Mouse (Mus musculus) hindbrain, postnatal 0 days (tissue): ENCODE measurements around the gene Nid2. TPM values are rescaled to one million over a fixed set of nuclear protein-coding genes. Genes with fewer than 3 reads are reported as not detected.
A peak's percentile ranks its signal among the peaks of the same experiment; 100 is the strongest.

ENCODE experiments used
- ATAC-seq: fragments of 200-750 bp; cut with Nextera tagmentation; 2 replicates; pipeline ENCODE4 v1.8.0; 2017; ENCODE audit warnings: mild to moderate bottlenecking, moderate TSS enrichment, moderate library complexity
- DNase-seq: peaks from one replicate; pipeline ENCODE4 v3.0.0-alpha.2; 2015; ENCODE audit warnings: low spot score
- H3K27ac ChIP-seq: fragments of 300-500 bp; sonication (generic); 2 replicates; pipeline ENCODE4 v1.5.1; 2014; ENCODE audit warnings: mild to moderate bottlenecking
- H3K27me3 ChIP-seq: fragments of 300-500 bp; sonication (generic); 2 replicates; pipeline ENCODE4 v1.6.1; 2014; ENCODE audit warnings: low read length, mixed read lengths; ENCODE audit not compliant: insufficient read depth
- H3K36me3 ChIP-seq: fragments of 300-500 bp; sonication (generic); 2 replicates; pipeline ENCODE4 v1.6.1; 2014; ENCODE audit warnings: low read length, mixed read lengths; ENCODE audit not compliant: insufficient read depth
- H3K4me1 ChIP-seq: fragments of 300-500 bp; sonication (generic); 2 replicates; pipeline ENCODE4 v1.6.1; 2014; ENCODE audit warnings: antibody characterized with exemption, low read length, mixed read lengths; ENCODE audit not compliant: insufficient read depth
- H3K4me2 ChIP-seq: fragments of 300-500 bp; sonication (generic); 2 replicates; pipeline ENCODE4 v1.6.1; 2014; ENCODE audit warnings: low read depth, mild to moderate bottlenecking, low read length, moderate library complexity, mixed read lengths
- H3K4me3 ChIP-seq: fragments of 300-500 bp; sonication (generic); 2 replicates; pipeline ENCODE4 v1.5.1; 2014; ENCODE audit warnings: low read length
- H3K9ac ChIP-seq: fragments of 300-500 bp; sonication (generic); replicated peaks from 2 replicates; pipeline ENCODE4 v1.6.1; 2014; ENCODE audit warnings: mild to moderate bottlenecking, low read length, moderate library complexity, mixed read lengths
- H3K9me3 ChIP-seq: fragments of 300-500 bp; sonication (generic); 2 replicates; pipeline ENCODE4 v1.6.1; 2016; ENCODE audit warnings: low read length, mixed read lengths
- CTCF ChIP-seq: IDR thresholded peaks from 2 replicates; pipeline ENCODE4 v1.5.1; 2016; ENCODE audit warnings: antibody characterized with exemption, control low read depth, low read depth
- WGBS: fragments of 180-500 bp; shearing (Covaris S2); extraction: QIAGEN DNeasy Blood & Tissue Kit; methylation state at CpG from one replicate; pipeline ENCODE4 v1.1.7; 2014; 5-methylcytosine and 5-hydroxymethylcytosine counted together
- polyA plus RNA-seq: library from polyadenylated mRNA; unstranded; fragments of >200 nt; fragmentation: Nextera tagmentation; extraction: Ambion mirVana; gene quantifications from 2 replicates; pipeline ENCODE4 v1.2.1, GENCODE M21; 2015
- total RNA-seq: library from RNA; depleted of rRNA; stranded (reverse); fragments of >200 nt; gene quantifications from 2 replicates; pipeline ENCODE4 v1.2.3, GENCODE M21; 2014

The Nid2 gene
- total and polyA plus RNA-seq, 2 experiments from 2014 or later: 25.5 to 40.6 TPM

DNA sequence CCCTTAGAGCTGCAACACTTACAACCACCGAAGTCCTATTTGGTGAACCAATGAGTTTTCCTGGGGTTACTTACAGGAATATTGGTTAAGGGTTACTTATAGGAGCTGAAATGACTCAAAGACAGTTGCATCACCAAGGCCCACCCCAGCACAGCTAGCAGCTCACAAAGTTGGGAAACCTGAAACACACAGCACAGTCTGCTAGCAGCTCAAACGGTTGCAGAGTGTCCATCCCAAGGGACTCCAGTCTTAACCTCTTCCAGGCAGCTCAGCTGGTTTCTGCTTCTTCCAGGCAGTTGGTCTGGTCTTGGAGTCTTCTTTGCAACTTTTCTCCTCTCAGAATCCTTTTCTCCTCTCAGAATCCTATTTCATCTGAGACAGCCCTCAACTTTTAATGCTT lies 19.0 kb upstream of the Nid2 start:
- Histone ChIP-seq H3K27ac (no peak overlapping the region), H3K4me1 (no peaks in the 10 kb centered on the region), H3K4me3 (no peak overlapping the region), H3K27me3 (no peaks in the 10 kb centered on the region), H3K9me3 (no peaks in the 10 kb centered on the region), H3K36me3 (no peaks in the 10 kb centered on the region), H3K4me2 (no peak overlapping the region), H3K9ac (no peak overlapping the region)
- DNase-seq: no peak
- no peak for TF ChIP-seq CTCF
- WGBS: 78% methylated on average over 2 of the region's 2 CpGs
- ATAC-seq: no peak

DNA sequence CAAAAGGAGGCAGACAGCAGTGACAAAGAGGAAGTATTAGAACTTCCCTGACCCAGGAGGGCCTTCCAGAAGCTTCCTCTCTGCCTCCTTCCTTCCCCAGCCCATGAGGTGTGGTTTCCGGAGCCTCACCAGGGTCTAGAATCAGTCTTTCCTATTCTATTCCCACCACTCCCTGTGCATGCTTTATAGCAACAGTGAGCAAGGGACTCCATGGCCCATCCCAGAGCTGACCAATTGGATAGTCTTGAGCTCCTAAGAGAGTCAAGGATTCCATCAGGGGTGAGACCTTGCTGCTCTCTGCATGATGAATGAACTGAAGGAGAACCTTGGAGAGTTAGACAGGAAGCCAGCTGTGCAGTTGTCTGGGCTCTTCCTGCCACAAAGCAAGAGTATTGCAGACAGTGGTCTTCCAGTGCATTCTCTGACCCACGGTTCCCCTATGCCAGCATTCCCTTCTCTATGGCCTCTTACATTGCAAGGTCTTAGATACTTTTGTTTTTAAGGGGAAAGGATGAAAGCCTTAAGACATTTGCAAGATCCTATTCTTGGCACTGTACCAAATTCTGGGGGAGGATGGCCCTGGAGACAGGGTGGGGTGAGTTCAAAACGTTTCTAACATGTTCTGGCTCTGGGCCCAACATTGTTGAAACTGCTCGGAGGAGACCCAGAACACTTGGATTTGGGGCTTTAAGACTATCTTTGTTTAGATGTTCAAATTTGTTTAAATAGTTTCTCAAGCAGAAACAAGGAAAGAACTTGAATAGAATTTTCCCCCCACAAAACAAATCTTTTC lies 17.4 kb upstream of the Nid2 start:
- no peak for TF ChIP-seq CTCF
- no peaks in the 10 kb centered on the region for H3K27me3 ChIP-seq
- H3K27ac ChIP-seq: no peak overlapping the region
- H3K4me1 ChIP-seq: no peaks in the 10 kb centered on the region
- H3K36me3 ChIP-seq: no peaks in the 10 kb centered on the region
- no peak overlapping the region for H3K4me2 ChIP-seq
- 35% methylated on average over 4 of the region's 4 CpGs for WGBS
- no peak overlapping the region for H3K9ac ChIP-seq
- H3K9me3 ChIP-seq: no peaks in the 10 kb centered on the region
- DNase-seq (no peak), ATAC-seq (no peak)
- no peak overlapping the region for H3K4me3 ChIP-seq

DNA sequence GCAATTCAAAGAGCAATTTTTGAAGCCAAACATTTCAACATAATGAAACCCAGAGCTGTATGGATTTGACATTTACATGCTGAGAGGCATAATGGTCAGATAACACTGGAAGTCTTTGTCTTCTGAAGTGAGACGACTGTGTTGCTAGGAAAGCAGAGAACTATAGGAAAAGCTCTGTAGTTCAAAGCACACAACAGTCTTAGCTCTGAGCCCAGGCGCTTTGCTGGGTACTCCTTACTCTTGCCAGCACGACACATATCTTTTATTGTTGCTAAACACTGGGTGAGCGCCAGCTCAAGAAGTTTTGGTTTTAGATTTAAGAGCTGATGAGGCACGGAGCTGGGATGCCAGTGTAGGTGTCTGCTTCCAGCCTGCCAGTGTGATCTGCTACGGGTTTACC lies 15.8 kb upstream of the Nid2 start:
- TF ChIP-seq CTCF: no peak
- Histone ChIP-seq H3K36me3 (no peaks in the 10 kb centered on the region), H3K4me1 (no peaks in the 10 kb centered on the region), H3K9me3 (no peaks in the 10 kb centered on the region), H3K4me3 (no peak overlapping the region), H3K27ac (peak overlapping the region; percentile 41; the same call in 1 of the 2 replicates), H3K9ac (no peak overlapping the region), H3K4me2 (no peak overlapping the region), H3K27me3 (no peaks in the 10 kb centered on the region)
- DNase-seq: peak; percentile 33
- peak; percentile 62 for ATAC-seq
- WGBS: 17% methylated on average over 6 of the region's 6 CpGs

DNA sequence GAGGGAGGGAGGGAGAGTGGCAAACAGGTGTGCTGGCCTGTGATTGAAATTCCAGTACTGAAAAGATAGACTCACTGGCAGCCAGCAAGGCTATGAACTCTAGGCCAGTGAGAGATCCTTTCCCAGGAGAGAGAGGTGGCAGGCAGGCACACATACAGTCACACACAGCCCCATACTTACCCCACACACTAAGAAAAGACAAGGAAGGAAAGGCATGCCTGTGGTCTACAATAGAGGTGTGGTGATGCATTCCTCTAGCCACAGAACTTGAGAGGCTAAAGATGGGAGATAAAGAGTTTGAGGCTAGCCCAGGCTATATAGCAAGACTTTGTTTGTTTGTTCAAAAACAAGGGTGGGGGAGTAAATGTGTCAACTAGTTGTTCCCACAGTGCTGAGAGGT lies 13.5 kb upstream of the Nid2 start:
- H3K4me2 ChIP-seq: no peak overlapping the region
- no peaks in the 10 kb centered on the region for H3K36me3 ChIP-seq
- H3K4me3 ChIP-seq: no peak overlapping the region
- no peak overlapping the region for H3K9ac ChIP-seq
- TF ChIP-seq CTCF: no peak
- no peaks in the 10 kb centered on the region for H3K4me1 ChIP-seq
- peak overlapping the region; percentile 20; the same call in 1 of the 2 replicates for H3K27ac ChIP-seq
- H3K9me3 ChIP-seq: no peaks in the 10 kb centered on the region
- DNase-seq (no peak), ATAC-seq (no peak)
- no peaks in the 10 kb centered on the region for H3K27me3 ChIP-seq

DNA sequence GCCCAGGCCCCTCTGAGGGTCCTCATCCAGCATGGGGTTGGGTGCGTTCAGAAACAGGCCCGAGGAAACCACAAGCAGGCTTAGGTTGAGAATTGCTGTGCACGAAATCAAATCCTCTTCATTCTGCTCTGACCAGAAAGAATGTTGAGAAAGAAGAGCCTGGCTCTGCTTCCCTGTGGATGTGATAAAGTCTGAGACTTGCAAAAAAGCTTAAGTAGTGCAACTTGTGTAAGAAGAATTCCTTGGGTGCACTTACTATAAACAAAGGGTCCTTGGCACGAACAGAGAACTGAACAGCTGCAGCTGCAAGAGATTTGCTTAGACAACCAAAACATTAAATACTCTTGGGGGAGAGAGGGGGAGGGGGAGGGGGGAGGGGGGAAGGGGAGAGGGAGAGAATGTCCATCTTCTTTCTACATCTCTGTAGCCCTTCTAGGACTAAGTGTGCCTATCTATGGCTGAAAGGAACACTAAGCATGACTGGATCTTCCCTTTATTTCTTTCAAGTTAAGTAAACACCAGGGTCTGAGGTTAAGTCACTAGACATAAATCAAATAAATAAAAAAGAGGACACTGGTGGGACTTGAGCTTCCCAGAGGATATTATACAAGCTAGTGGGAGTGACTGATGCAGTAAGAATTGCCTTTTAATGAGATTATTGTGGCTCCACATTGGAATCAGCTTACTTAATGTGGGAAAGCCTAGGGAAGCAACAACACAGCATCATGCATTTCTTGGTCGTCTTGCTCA lies 12.8 kb upstream of the Nid2 start:
- Histone ChIP-seq H3K9ac (no peak overlapping the region), H3K36me3 (no peaks in the 10 kb centered on the region), H3K4me2 (no peak overlapping the region), H3K9me3 (no peaks in the 10 kb centered on the region), H3K27me3 (no peaks in the 10 kb centered on the region), H3K4me3 (no peak overlapping the region), H3K27ac (peak overlapping the region; percentile 20; the same call in 1 of the 2 replicates), H3K4me1 (no peaks in the 10 kb centered on the region)
- no peak for TF ChIP-seq CTCF
- DNase-seq (peak; percentile 10), ATAC-seq (no peak)
- 27% methylated on average over 5 of the region's 5 CpGs for WGBS

DNA sequence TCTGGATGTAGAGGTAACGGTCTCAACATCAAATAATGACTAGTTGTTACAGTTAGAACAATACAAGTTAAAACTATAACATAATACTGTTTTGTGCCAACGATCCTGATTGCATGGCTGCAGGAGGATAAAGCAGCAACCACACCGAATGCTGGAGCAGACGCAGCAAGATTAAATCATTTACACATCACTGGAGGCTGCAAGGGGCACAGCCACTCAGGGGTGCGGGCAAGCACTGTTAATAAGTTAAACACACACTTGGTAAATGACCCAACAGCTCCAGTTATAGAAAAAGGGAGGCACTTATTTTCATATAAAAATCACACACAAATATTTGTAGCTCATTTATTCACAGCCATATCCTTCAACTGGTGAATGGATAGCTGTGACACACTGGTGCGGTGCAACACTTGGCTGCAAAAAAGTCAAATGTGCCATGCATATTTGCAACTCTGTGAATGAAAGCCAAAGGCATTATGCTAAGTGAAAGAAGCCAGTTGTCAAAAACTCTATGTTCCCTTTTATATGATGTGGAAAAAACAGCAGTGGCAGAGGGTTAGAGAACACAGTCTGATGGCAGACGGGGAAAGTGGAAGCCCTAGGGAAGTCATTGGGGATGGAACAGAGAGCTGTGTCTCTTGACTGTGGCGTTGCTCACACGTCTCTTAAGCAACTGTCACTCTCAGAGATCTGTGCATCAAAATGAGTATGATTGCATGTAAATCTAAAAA lies 11.5 kb upstream of the Nid2 start:
- DNase-seq (no peak), ATAC-seq (no peak)
- TF ChIP-seq CTCF: no peak
- 37% methylated on average over 9 of the region's 9 CpGs for WGBS
- Histone ChIP-seq H3K4me2 (no peak overlapping the region), H3K4me1 (no peaks in the 10 kb centered on the region), H3K9me3 (no peaks in the 10 kb centered on the region), H3K4me3 (no peak overlapping the region), H3K27ac (no peak overlapping the region), H3K36me3 (no peaks in the 10 kb centered on the region), H3K9ac (no peak overlapping the region), H3K27me3 (no peaks in the 10 kb centered on the region)
